Mouse (Mus musculus) ovary, adult 18-20 months (tissue): ENCODE data around the gene D17Wsu92e.

ENCODE experiments used
- DNase-seq: peaks from one replicate; pipeline ENCODE4 v3.0.0; 2022; ENCODE audit warnings: low spot score, mixed read lengths

Gene D17Wsu92e

DNA sequence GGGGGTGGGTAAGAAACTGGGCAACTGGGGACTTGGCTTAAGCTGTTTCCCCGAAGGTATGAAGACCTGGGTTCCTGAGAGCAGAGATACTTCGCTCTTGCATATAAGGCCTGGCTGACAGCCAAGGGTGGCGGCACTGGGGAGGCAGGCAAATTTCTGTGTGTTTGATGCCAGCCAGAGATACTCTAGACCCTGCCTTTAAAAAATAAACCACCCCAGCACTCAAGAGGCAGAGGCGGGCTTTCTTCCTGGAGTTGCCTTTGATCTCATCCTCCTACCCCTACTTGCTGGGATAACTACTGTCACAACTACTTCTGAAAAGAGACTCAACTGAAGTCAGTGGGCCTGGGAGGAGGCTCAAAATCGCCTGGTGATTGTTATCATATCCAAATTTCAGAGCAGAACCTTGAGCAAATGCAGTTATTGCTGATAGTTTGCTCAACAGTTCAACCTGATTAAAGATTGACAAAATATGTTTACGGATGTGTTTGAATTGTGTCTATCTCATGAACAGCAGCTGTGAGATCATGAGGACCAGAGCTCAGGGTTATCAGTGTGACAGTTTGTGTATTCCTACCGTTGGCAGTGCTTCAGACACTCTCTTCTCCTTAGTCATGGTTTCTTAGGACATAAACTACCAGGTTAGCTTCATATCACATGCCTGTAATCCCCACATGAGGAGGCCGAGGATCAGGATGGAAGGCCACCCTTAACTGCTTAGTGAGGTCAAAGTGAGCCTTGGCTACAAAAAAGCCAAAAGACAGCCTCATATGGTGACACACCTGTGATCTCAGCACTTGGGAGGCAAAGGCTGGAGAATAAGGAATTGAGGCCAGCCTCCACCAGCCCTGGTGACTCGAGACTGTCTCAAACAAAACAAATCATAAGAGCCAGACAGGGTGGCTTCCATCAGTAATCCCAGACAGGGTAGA lies 1.2 kb upstream of the D17Wsu92e start:
- no peak for DNase-seq

DNA sequence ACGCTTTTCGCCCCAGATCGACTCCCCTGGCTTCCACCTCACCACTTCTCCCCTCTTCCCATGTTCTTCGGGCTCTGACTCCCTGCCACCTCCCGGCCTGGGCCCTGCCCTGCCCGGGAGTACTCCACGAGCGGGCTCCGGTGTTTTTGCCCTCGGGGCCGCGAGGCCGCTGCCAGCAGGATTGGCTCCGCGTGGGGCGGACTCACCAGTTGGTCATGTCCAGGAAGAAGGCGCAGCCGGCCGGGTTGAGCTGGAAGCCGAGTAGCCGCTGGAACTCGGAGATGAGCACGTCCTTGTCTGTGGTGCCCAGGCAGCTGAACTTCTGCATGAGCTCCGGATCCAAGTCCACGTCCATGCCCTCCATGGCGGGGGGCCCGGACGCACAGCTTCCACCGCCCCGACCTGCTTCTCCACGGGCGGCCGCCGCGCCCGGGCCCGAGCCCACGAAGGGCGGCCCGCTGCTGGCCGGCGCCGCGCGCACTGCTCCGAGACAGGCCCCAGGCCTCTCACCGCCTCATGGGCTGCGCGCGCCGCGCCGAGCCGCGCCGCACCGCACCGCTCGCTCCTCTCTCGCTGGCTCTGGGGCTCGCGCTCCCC lies 379 bp downstream of the D17Wsu92e start:
- DNase-seq, result peak; percentile 43

DNA sequence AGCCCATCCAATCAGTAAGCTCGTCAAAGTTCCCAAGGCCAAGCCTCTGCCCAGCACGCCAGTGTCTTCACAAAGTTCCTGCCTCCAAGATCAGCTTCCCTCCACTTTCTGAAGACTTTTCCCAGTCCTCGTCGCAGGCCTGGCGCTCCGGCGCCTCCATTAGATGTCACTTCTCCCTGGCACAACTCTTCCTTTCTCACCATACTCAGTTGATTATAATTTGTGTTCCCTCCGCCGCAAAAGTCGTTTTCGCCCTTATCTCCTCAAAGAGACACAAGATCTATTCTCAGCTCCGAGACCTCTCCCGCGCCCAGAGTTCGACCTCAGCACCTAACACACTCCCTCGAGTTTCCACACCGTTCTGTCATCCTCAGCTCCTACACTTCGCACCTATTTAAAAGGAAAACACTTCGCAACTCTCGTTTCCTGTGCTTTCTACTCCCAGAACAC lies 902 bp downstream of the D17Wsu92e start:
- no peak for DNase-seq

DNA sequence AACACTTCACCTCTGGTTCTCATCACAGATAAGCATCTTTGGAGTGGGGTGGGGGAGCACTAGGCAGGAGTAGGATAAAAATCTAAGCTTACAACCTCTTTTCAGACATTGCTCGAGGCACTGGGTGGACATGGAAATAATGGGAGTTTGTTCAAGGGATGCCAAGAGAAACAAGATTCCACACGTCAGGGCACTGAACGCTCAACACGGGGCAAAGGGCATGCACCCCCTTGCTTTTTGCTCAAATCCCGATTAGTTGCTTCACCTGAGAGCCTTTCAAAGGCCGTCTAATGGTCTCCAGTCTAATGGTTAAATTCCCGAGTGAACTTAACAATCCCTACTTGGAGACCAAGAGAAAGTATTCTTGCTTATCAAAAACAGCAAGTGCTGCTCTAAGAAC lies 1.4 kb downstream of the D17Wsu92e start:
- DNase-seq, result no peak

DNA sequence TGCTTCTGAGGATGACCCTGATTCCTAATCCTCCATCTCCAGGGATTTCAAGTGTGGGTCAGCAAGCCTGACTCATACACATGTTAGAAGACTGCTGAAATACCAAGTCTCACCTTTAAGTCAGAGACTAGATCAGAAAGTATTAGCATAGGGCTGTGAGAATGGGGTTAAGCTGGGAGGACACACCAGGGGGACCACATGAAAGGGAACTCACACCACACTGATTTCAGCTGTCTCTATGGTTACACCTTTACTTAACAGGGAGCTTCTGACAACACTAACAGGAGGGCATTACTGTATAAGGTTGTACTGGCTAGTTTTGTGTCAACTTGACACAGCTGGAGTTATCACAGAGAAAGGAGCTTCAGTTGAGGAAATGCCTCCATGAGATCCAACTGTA lies 5.8 kb downstream of the D17Wsu92e start:
- DNase-seq, result no peak

DNA sequence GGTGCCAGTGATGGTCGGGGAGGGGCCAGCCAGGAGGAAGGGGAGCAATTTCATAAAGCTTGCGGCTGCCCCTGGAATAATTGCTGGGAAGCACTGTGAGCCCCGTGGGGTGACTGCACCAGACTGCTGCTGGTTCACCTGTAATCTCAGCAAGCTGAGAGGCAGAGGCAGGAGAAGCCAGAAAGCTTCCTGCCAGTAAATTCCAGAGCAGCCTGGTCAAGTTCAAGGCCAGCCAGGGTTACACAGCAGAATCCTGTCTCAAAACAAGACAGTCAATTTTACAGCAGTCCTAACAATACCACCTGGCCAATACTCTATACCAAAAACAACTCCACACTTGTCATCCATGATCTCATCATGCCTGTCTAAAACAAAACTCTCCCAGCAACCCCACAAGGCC lies 8.5 kb downstream of the D17Wsu92e start:
- DNase-seq, result no peak

DNA sequence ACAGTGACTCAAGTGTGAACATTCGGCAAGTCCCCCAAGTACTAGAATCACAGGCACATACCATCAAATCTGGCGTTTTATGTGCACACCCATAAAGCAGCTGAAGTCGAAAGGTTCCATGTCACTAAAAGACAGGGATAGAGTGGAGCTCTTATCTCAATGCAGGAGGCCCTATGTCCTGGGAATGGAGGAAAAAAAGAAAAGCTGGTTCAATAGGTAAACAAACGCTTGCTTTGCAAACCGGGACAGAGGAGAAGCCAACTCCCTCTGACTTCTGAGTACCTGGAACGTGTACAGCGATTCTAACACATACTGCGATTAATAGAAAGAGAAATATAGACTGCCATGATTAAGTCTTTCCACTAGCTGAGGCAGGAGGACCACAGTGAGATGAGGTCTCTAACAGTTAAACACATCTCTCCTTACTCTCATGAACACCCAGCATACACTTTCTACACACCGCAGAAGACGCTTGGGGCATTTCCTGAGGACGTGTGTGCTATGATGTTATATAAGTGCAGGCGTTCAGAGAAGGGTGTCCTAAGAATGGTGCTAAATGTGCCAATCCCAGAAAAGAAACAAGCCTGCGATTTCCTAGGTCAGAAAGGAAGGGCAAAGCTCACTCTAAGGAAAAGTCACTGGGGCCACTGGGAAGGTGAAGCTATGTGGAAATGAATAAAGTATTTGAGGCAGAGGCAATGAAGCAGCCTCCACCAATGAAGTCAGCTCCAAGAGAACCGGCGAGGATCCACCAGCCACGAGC lies 9.7 kb downstream of the D17Wsu92e start:
- DNase-seq, result no peak

DNA sequence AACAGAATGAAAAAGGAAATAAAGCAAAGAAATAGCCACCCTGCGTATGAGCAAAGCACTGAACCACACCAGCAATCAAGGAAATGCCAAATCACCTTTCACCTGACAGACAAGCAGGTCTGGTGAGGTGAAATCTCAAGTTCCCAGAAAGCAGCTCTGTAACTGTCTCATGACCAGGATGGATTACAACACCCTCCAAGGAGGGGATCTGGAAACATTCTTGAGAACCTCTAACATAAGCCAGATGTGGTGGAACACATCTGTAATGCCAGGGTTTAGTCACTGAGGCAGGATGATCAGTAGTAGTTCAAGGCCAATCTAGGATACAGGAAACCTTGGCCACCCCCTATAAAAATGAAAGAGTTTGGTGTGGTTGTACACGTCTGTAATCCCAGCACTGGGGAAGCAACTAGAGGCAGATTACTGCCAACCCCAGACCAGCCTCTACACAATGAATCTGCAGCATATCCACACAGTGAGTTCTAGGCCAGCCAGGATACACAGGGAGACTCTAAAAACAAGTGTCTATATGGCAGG lies 12.8 kb downstream of the D17Wsu92e start:
- no peak for DNase-seq

DNA sequence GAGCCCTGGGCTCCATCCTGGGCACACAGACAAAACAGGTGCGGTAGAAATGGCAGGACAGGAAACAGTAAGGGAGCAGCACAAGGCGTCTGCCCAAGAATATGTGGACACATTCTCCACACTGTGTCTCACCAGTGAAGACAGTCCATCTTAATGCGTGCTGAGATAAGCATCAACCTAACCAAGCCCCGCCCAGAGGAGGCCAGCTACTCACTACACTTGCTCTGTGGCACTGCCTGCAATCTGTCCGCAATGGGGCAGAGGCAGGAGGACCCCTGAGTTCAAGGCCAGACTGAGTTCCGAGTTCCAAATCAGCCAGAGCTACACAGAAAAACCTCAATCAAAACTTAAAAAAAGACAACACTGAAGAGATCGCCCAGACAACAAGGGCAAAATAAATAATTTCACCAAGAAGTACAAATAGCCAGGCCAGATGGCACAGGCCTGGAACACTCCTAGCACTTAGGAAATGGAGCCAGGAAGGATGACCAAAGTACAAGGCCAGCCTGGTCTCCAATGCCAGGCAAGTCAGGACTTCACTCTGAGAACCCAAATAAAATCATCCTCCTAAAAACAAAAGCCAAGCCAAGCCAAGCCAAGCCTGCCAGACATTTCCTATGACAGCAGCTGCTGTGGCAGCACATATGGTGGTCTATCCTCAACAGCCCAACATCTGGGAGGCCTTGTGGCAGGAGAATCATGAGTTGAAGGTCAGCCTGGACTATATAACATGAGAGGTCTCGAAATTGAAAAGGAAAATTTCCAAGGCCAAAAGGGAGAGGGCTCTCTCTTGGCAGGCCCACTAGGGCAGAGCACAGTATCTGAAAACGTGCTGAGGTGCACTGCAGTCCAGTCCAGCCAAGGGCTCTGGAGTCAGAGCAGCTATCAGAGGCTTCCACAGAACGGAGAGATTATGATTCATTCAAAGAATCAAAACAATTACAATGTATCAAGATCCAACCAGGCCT lies 15.4 kb downstream of the D17Wsu92e start:
- DNase-seq, result peak; percentile 64

DNA sequence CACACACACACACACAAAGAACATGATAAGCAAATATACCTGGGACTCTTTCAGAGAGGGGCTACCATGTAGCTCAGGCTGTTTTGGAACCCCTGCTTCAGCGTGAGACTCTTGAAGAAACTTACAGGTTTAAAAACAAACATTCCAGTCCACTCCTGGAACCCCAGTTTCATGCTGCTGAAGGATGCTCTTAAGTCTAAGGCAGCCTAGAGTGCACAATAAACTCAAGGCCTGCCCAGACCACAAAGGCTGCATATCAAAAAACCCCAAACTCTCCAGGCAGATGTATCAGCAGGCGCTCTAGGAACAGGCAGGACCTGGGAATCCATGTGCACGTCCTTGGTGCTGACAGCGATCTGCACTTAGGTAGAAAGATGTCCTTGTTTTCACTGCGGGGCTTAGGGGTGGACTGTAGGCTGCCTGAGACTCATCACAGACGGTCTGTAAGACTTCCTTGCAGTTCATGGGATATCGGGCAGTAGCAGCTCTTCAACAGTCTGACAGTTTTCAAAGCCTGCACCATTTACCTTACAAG lies 16.2 kb downstream of the D17Wsu92e start:
- no peak for DNase-seq

DNA sequence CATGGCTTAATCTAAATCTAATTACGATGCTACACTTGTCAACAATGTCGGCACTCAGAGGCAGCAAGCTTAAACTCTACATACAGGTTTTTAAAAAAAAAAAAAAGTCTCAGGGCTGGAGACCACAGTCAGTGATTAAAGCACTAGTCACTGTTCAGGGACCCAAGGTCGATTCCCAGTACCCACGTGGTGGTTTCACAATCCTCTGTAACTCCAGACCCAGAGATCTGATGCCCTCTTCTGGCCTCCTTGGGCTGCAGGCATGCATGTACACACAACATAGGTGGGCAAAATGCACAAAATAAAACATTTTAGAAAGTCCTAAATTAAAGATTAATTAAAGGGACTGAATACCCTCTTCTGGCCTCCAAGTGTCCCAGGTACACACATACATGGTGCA lies 16.7 kb downstream of the D17Wsu92e start:
- no peak for DNase-seq

DNA sequence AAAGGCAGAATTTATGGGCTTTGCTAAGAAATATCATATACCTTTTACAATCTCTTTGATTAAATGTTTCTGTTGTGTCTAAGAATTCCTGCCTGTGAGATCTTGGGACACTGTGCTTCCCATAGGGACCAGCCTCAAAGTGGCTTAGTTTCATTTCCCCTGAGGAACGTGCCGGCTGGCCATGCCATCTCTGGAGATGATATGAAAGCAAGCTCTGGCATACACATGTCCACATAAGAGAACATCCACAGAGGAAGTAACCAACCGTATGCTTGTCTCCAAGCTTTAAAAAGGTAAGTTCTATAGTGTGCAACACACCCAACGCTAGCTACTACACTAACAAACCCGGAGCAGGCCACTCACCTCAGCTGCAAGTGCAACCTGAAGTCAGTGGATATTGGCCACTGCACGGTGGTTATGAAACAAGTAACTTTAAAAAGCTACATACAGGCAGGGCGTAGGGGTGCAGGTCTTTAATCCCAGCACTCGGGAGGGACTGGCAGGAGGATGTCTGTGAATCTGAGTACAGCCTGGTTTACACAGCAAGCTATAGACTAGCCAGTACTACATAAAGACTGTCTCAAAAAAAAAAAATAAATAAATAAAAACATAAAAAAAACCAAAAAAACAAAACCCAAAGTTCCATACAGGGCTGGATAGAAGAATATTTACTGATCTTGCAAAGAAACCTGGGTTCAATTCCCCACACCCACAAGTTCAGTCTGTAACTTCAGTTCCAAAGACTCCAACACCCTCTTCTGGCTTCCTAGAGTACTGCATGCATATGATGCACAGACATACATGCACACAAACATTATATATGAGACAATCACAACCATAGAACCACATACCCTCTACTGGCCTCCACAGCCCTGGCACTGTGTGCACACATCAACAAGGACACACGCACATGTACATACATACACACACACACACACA lies 19.5 kb downstream of the D17Wsu92e start:
- DNase-seq, result no peak

DNA sequence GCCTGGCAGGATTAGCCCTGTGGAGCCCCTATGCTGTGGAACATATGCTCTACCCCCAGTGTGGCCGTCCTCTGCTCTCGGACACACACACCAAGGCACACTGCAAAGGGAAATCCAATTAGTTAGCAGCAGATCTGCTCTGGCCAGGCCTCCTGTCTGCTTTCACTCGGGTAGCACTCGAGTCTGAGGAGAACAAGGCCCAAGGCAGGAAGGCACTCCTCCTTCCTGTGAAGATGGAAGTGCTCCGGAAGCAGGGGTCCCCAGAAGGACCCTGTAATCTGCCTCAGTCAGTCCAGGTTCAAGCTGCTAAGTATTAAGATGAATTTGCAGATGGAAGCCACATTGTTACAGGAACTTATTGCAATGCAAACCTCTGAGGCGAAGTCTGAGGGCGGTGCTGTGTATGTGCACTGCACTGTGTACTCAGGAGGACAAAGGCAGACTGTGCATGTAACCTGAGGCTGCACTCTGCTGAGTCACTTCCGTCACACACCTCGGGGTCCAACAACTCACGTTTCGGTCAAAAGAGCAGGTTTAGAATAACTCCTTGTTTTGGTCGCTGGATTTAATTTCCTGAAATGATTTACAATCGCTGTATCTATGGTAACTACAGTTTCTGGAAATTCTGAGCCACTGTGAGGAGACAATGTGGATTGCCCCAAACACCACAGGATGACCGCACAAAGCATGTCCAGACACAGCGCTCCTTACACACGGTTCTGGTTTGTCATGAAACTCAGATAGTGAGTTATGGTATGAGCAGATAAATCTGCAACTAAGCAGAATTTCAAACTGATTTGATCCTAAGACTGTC lies 20.5 kb downstream of the D17Wsu92e start:
- no peak for DNase-seq

DNA sequence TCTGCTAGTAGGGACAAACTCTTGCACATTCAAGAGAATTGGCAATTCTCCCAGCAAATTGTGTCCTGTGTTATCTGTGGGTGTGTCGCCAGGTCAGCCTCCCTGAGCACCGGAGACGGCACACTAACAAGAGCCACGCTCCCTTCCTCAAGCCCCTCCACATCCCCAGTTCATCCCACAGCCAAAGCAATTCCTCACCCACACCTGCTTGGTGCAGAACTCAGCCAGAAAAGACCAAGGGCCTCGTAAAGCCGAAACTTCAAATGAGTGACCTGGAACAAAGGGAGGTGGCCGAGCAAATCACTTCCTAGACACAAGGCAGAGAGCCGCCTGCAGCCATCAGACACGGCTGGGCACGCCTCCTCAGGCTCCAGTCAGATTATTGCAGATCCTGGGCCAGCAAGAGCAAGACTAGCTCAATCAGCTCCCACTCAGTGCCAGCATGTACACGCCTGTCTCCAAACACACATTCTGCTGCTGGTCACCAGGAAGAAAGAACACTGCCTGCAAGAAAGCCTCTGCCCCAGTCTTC lies 23.0 kb downstream of the D17Wsu92e start:
- peak; percentile 38 for DNase-seq

DNA sequence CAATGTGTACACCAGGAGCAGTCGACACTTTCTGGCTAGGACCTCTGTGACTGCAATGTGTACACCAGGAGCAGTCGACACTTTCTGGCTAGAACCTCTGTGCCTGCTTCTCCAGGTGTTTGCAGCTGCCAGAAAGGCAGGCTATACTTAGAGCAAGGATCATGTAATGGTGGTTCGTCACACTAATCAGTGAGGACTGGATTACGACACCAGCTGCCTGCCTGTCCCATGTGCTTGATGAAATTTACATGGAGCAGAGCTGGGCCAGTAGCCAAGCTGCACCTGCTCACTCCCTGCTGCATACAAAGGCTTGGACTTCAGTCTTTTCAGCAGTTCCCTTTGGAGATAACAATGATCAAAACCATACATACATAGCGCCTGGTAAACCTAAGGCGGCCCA lies 23.7 kb downstream of the D17Wsu92e start:
- no peak for DNase-seq

DNA sequence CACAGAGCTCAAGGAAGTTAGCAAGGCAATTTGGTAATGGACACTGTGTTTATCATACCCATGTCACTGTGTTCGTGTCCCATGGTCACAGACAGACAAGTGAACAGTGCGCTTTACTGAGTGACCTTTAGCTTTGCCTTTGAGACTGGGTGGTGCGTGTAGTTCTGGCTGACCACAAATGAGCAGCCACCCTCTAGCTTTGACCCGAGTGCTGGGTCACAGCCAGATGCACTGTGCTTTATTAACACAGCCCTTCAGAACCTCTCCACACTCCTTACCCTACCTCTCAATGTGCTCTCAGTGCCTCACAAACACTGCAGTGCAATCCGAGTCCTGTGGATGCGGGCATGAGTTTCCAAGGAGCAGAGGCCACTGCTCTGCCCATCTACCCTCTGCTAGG lies 27.3 kb downstream of the D17Wsu92e start:
- no peak for DNase-seq

DNA sequence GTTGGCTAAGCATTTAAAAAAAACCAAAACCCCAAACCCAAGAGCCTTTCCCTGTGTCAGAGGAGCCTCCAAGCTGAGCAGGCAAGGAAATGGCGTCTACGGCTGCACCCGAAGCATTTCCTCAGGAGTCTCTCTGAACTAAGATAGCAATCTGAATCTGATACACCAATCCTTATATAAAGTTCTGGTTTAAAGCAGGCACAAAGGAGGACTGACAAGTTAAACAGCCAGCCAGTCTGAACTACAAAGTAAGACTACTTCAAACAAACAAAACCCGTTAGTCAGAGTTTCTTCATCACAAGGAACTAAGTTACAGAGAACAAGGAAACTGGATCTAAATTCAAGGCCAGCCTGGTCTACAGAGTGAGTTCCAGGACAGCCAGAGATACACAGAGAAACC lies 27.9 kb downstream of the D17Wsu92e start:
- no peak for DNase-seq

DNA sequence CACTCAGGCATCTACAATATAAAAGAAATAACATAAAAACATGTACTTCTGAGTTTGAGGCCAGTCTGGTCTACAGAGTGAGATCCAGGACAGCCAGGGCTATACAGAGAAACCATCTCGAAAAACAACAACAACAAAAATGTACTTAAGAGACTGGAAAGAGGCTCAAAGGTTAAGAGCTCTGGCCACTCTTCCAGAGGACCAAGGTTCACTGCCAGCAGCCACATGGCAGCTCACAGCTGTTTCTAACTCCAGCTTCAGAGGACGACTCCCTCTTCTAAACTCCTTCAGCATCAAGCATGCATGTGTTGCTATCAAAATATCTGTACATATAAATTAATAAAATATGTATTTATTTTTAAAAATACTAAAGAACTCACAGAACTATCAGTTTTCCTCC lies 28.9 kb downstream of the D17Wsu92e start:
- no peak for DNase-seq

DNA sequence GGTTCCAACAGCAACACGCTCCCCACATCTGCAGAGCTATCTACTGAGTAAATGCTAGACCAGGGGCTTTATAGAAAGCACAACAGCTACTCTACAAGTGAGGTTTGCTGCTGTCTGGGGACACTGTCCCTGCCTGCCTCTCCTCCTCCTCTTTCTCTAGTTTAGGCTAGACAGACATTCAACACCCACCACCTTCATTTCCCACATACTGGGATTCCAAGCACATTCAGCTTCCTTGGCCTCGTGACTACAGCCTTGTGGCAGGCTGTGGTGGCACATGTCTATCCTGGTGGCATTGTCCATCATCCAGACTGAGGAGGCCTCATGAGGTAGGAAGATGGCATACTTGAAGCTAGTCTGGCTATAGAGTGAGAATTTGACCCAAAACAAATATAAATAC lies 29.5 kb downstream of the D17Wsu92e start:
- DNase-seq, result no peak
